Mouse (Mus musculus) liver, embryonic 14.5 days (tissue): ENCODE results near the gene Ruvbl2.

Experiments used
- CTCF ChIP-seq: IDR thresholded peaks from 2 replicates; pipeline ENCODE4 v1.5.1; 2016; ENCODE audit warnings: antibody characterized with exemption, low read depth, control low read depth
- EP300 ChIP-seq: IDR thresholded peaks from 2 replicates; pipeline ENCODE4 v1.6.1; 2016; ENCODE audit warnings: antibody characterized with exemption, low read depth

DNA sequence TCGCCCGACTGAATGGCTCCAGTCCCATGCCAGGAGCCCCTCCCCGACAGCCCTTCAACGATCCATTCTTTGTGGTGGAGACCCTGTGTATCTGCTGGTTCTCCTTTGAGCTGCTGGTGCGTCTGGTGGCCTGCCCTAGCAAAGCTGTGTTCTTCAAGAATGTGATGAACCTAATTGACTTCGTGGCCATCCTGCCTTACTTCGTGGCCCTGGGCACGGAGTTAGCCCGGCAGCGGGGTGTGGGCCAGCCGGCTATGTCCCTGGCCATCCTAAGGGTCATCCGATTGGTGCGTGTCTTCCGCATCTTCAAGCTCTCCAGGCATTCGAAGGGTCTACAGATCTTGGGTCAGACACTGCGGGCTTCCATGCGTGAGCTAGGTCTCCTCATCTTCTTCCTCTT, 28.9 kb downstream of the Ruvbl2 start:
- no peak for TF ChIP-seq CTCF
- TF ChIP-seq EP300 = no peak
